Mouse (Mus musculus): Measurements from ENCODE around the gene Slc25a22. TPM values are rescaled to one million over a fixed set of nuclear protein-coding genes. Genes with fewer than 3 reads are reported as not detected.

Slc25a22 gene
- total RNA-seq, 2 experiments from 2014 or later: 18.6 to 26.1 TPM

DNA sequence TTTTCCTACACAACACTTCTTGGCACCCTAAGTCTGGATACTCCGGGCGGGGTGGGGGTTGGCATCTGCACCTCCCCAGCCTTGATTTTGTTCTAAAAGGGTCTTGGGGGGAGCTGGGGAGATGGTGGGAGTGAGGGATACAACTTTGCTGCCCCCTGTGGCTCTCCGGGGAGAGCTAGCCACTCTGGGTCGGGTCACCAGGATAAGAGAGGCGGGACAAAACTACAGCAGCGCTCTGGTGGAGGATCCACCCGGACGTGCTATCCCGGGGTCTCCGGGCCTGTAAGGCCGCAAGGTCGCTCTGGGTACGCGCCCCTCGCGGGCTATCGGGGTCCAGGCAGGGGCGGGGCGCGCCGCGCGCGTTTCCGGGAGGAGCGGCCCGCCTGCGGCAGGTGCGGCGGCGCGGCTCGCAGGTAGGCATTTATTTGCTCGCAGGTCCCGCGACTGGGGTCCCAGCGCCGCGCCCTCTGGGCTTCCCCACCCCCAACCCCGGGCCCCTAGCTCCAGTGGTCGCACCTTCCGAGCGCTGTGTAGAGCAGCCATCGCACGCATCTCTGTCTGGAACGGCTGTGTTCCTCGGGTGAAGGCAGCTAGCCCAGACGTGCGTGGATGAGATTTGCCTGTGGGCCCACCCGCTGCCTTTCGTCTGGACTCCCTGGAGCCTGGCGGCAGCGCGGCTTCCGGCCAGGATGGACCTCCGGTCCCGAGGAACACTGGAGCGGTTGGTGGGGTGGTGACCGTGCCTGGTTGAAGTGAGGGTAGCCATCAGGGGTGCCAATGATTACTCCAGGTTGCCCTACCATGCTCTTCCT is 24.0 kb upstream of the Slc25a22 start:
- TF ChIP-seq CTCF (IDR thresholded peaks at IDR 0.05): peak; percentile 42
- peak overlapping the region; percentile 81 for H3K4me3 ChIP-seq
- peak; percentile 65 for DNase-seq
- H3K27ac ChIP-seq: peak overlapping the region; percentile 94
- intact Hi-C loops (cut with DNase I): no loop called here

DNA sequence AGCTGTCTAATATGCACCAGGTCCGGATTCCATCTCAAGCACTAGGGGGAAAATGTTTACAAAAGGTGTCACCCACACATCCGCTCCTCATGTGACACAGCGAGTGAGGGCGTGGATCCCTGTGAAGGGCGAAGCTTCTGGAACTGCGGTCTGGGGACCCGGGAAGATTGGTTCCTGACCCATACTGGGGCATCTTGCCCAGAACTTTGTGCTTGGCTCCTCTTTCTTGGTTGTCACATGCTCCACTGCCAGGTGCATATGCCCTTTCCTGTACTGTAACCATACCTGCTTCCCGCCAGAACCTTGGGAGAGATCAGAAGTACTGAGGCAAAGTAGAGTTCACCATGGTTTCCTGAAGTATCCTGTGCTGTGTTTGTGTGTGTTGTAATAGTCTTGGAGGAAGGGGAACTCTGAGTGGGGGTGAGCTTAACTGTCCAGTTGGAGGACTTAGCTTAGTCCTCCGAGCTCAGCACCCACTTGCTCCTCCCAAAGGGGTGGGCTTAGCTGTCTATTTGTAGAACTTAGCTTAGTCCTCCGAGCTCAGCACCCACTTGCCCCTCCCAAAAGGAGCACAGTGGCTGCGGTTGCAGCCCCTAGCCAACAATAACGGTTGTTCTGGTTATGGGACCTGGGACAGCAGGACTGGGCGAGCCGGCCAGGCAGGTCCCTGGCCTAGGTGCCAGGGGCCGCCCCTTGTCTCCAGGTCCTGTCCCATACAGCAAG is 22.9 kb upstream of the Slc25a22 start, which contains the start of gene Cracr2b:
Gene Cracr2b, plus strand, starts transcription at position 704 of the 723 bp plus-strand sequence.
- Histone ChIP-seq H3K27ac (peak within 1 kb of the TSS; percentile 94), H3K4me3 (peak within 1 kb of the TSS; percentile 81)
- DNase-seq: peak; percentile 67
- intact Hi-C loops (cut with DNase I): no loop called here
- TF ChIP-seq CTCF (IDR thresholded peaks at IDR 0.05): no peak

DNA sequence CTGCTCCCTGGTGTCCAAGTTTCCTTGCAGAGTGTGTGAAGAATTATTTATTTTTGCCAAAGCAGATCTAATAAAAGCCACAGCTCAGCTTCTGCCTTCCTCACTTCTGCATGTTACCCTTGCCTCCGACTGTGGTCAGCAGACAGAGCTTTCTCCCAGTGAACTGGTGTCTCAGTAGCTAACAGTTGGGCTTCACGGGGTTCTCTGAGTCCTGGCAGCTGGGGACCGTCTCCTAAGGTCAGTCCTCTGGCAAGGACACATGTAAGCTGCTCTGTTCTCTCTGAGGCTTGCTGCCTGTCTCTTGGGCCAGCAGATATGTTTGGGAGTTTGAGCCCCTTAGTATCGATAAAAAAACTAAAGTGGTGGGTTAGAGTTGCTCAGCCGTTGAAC is 22.3 kb upstream of the Slc25a22 start:
- no peak for TF ChIP-seq CTCF (IDR thresholded peaks at IDR 0.05)
- intact Hi-C loops (cut with DNase I): no loop called here
- Histone ChIP-seq H3K27ac (peak overlapping the region; percentile 94), H3K4me3 (peak overlapping the region; percentile 81)
- DNase-seq: peak; percentile 69

DNA sequence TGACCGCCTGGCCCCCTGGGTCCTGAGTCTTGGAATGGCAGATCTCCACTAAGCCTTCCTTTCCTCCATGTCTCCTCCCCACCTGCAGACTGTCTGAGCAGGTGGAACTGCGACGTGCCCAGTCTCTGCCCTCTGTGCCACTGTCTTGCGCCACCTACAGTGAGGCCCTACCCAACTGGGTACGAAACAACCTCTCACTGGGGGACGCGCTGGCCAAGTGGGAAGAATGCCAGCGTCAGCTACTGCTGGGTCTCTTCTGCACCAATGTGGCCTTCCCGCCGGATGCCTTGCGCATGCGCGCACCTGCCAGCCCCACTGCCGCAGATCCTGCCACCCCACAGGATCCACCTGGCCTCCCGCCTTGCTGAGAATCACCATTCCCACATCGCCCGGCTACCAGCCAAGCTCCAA is 21.6 kb upstream of the Slc25a22 start:
- intact Hi-C loops (cut with DNase I): loop anchor here (5.0 kb wide), 1 partner anchor 47 kb away; the partner anchor contains the start of gene Gatd1
- TF ChIP-seq CTCF (IDR thresholded peaks at IDR 0.05): no peak
- peak; percentile 65 for DNase-seq
- Histone ChIP-seq H3K27ac (peak overlapping the region; percentile 94), H3K4me3 (peak overlapping the region; percentile 40)

DNA sequence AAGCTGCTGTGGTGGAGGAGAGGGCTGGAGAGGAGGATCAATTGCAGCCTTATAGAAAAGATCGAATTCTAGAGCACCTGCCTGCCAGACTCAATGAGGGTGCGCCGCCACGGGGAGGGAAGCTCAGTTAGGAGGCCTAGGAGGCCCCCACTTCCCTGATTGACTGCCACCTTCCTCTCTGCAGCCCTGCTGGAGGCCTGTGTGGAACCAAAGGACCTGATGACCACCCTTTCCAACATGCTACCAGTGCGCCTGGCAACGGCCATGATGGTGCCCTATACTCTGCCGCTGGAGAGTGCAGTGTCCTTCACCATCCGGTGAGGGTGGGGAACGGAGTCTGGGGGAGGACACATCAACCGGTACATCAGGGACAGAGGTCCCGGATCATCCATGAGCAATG is 21.0 kb upstream of the Slc25a22 start:
- Histone ChIP-seq H3K4me3 (peak overlapping the region; percentile 40; the same call in 1 of the 2 replicates), H3K27ac (peak overlapping the region; percentile 94)
- no peak; the same call in 1 of the 2 replicates for TF ChIP-seq CTCF (IDR thresholded peaks at IDR 0.05)
- no peak for DNase-seq
- intact Hi-C loops (cut with DNase I): loop anchor here (5.0 kb wide), 1 partner anchor 46 kb away; the partner anchor contains the start of gene Gatd1

DNA sequence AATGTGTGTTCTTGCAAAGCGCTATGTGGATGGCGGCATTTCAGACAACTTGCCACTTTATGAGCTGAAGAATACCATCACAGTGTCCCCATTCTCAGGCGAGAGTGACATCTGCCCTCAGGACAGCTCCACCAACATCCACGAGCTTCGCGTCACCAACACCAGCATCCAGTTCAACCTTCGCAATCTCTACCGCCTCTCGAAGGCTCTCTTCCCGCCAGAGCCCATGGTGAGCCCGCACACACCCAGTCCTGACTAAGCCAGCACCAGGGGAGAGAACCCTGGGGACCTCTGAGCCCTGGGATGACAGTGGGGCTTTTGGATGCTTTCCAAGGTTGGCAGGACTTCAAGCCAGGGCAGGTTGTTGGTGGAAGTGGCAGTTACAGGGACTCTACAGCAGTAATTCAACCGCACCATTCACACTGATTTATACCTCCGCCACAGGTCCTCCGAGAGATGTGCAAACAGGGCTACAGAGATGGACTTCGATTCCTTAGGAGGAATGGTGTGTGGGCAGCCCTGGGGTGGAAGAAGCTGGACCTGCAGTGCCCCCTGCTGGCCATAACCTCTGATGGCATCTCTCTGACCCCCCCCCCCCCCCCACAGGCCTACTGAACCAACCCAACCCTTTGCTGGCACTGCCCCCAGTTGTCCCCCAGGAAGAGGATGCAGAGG is 20.4 kb upstream of the Slc25a22 start:
- intact Hi-C loops (cut with DNase I): loop anchor here (5.0 kb wide), 1 partner anchor 46 kb away; the partner anchor contains the start of gene Gatd1
- Histone ChIP-seq H3K4me3 (peak overlapping the region; percentile 86), H3K27ac (peak overlapping the region; percentile 100)
- DNase-seq: peak; percentile 78
- peak; percentile 72 for TF ChIP-seq CTCF (IDR thresholded peaks at IDR 0.05)

DNA sequence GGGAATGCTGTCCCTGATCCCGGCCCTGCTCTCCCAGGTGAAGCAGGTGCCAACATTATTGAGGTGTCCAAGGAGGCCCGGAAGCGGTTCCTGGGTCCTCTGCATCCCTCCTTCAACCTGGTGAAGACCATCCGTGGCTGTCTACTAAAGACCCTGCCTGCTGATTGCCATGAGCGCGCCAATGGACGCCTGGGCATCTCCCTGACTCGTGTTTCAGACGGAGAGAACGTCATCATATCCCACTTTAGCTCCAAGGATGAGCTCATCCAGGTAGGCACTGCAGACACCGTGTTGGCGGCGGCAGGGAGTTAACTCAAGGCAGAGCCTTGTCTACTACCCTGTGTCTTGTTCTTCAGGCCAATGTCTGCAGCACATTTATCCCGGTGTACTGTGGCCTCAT is 19.5 kb upstream of the Slc25a22 start:
- Histone ChIP-seq H3K4me3 (peak overlapping the region; percentile 86), H3K27ac (peak overlapping the region; percentile 100)
- peak; percentile 27 for DNase-seq
- intact Hi-C loops (cut with DNase I): loop anchor here (5.0 kb wide), 1 partner anchor 45 kb away; the partner anchor contains the start of gene Gatd1
- TF ChIP-seq CTCF (IDR thresholded peaks at IDR 0.05): no peak

DNA sequence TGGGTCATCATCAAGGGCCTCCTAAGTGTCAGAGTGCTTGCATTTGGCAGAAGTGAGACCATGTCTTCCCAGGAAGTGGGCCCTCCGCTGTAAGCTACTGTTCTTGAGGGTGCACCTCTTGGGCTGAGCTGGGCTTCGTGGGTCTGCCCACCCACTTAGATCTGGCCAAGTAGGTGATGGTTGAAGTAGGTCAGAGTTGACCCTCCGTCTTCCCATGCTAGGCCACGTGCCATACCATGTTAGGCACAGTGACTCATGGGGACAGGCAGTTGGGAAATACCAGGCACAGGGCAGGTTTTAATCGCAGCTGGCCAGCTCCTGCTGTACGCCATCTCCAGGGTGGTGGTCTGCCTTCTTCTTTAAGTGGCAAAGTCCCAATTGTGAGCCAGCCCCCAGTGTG is 19.0 kb upstream of the Slc25a22 start:
- peak overlapping the region; percentile 86 for H3K4me3 ChIP-seq
- no peak for TF ChIP-seq CTCF (IDR thresholded peaks at IDR 0.05)
- H3K27ac ChIP-seq: peak overlapping the region; percentile 100
- intact Hi-C loops (cut with DNase I): loop anchor here (5.0 kb wide), 1 partner anchor 44 kb away; the partner anchor contains the start of gene Gatd1
- DNase-seq: peak; percentile 75

DNA sequence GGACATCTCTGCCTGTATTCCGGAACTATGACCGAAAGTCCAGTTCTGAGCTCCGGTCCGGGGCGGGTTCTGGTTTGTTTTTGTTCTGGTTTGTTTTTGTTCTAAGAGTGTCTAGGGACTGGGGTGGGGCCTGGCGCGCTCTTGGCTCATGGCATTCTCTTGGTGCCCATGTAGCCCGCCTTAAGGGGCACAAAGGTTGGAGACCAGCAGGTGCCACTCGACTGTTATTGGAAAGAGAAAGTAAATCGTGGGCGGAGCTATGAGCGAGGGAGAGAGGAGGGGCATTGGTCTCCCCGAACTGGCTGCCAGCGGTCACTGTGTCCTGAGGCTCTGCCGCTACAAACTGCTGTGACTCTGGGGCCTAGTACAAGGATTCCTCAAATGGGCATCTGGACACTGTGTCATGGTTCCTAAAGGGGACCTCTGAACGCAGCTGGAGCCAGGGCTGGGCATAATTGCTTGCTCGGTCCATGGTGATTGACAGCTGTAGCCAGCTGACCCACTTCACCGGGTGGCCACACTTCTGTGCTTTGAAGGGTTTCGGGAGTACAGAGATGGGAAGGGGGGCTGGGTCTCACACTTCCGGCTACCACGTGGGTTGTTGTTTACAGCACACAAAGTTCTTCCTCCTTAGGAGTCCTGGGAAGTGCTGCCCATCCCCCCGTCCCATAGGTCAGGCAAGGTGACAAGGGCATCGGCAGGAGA is 18.1 kb upstream of the Slc25a22 start:
- intact Hi-C loops (cut with DNase I): loop anchor here (5.0 kb wide), 1 partner anchor 43 kb away; the partner anchor contains the start of gene Gatd1
- TF ChIP-seq CTCF (IDR thresholded peaks at IDR 0.05): no peak
- H3K4me3 ChIP-seq: peak overlapping the region; percentile 86
- DNase-seq: peak; percentile 85
- peak overlapping the region; percentile 100 for H3K27ac ChIP-seq

DNA sequence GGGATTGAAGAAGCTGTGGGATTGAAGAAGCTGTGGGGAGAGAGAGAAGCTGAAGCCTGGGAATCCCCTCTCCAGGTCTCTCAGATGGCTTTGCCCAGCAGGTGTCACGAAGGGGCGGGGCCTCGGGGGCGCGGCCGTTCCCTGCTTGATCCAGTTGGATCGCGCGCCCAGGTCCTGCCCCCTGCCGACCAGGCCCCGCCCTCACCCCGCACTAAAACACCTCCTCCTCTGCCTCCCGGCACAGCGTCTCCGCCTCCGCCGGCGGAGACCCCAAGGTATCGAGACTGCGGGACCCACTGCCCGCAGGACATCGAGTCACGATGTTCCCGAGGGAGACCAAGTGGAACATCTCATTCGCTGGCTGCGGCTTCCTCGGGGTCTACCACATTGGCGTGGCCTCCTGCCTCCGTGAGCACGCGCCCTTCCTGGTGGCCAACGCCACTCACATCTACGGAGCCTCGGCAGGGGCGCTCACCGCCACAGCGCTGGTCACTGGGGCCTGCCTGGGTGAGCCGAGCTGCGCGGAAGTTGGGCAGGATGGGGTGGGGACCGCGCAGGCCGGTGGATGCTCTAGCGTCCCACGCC is 17.4 kb upstream of the Slc25a22 start, which contains the start of gene Pnpla2:
Gene Pnpla2, plus strand, starts transcription at position 232 of the 585 bp plus-strand sequence.
- peak within 1 kb of the TSS; percentile 100 for H3K27ac ChIP-seq

DNA sequence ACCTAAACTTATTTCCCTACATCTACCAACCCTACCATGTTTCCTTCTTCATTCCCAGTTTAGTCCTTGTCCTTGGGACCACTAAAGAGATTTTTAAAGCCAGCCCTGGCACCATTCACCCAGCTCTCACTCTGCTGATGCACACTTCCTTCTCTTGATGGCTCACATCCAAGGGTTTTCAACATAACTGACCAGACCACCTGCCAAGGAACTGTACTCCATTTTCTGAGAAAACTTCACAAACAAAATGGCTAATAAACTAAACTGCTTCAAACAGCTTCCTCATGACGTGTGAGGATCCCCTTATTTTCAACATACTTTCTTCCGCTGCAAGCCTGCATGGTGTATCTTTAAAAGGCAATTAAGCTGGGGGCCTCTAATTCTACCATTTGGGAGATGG is 15.9 kb upstream of the Slc25a22 start:
- intact Hi-C loops (cut with DNase I): no loop called here
- TF ChIP-seq CTCF (IDR thresholded peaks at IDR 0.05): no peak
- no peak overlapping the region for H3K27ac ChIP-seq
- DNase-seq: no peak
- H3K4me3 ChIP-seq: no peak overlapping the region

More for the DNA sequence above, 17.4 kb upstream of the Slc25a22 start, which contains the start of gene Pnpla2:
- TF ChIP-seq CTCF (IDR thresholded peaks at IDR 0.05): 0 out of 2 replicates have a peak, but pooled peaks have one; percentile 24
- DNase-seq: peak; percentile 99
- intact Hi-C loops (cut with DNase I): loop anchor here (5.0 kb wide), 1 partner anchor 43 kb away; the partner anchor contains the start of gene Gatd1
- peak within 1 kb of the TSS; percentile 86 for H3K4me3 ChIP-seq

Measured in gastrocnemius, adult 2 months (tissue).